Mouse (Mus musculus): ENCODE data around the gene 2010111I01Rik.

DNA sequence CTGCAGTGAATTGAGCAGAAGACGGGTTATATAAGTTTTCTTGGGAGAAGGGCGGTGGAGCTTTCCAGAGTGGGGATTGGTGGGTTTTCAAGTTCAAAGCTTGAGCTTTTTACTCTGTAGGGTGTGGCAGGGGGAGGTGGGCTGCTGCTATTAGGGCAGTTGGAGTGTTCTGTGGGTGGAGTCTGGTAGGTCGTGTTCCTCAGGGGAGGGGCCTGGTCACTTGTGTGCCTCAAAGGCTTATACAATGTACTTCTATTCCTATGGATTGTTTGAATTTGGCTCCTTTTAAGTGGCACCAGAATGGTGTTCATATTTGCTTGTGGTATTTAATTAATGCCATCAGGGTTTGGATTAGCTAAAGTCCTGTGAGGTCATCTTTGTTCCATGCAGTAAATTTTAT lies 12.6 kb upstream of the 2010111I01Rik start:
- TF ChIP-seq CTCF (IDR thresholded peaks at IDR 0.05; ENCODE audit: low read depth, low read length) (no peak), POLR2A (IDR thresholded peaks at IDR 0.05; ENCODE audit: insufficient read depth, low read length) (no peak)
